Mouse (Mus musculus): ENCODE measurements around the gene Nsf. TPM values are rescaled to one million over a fixed set of nuclear protein-coding genes. Genes with fewer than 3 reads are reported as not detected.

Gene Nsf
- polyA plus RNA-seq, 1 experiment from 2014 or later = 30.5 TPM

- H3K4me2 ChIP-seq = no peak overlapping the region
- no peak for ATAC-seq (replicated peaks; ENCODE audit: insufficient number of reproducible peaks, low FRiP score, low TSS enrichment)
- no peaks in the 10 kb centered on the region for H3K4me1 ChIP-seq (ENCODE audit: control insufficient read depth, insufficient read depth, low read length)
- no peak overlapping the region for H3K4me3 ChIP-seq (ENCODE audit: low read depth, low read length)
- no peak overlapping the region for H3K27ac ChIP-seq (ENCODE audit: low read depth, low read length)
- no peak overlapping the region for H3K9ac ChIP-seq (ENCODE audit: low read depth, low read length)
- no peaks in the 10 kb centered on the region for H3K27me3 ChIP-seq (ENCODE audit: control insufficient read depth, insufficient read depth, low read length)
- WGBS (ENCODE audit: insufficient replicate concordance) = 33% methylated on average over 8 of the region's 8 CpGs
- no peaks in the 10 kb centered on the region for H3K9me3 ChIP-seq (replicated peaks; ENCODE audit: control insufficient read depth, low read length)
- peaks cover 6% of the 10 kb centered on the region; the same call in 1 of the 2 replicates for H3K36me3 ChIP-seq (ENCODE audit: control insufficient read depth, insufficient read depth, low read length)
Measured at GRCm38 (mm10) chr11:103987423-103987822, 33.6 kb upstream of the Nsf start.

GRCm38 (mm10) chr11:103984067-103984466, 30.2 kb upstream of the Nsf start:
- Histone ChIP-seq H3K36me3 (ENCODE audit: control insufficient read depth, insufficient read depth, low read length) (peaks cover 6% of the 10 kb centered on the region; the same call in 1 of the 2 replicates), H3K4me2 (no peak overlapping the region), H3K4me3 (ENCODE audit: low read depth, low read length) (no peak overlapping the region), H3K9ac (ENCODE audit: low read depth, low read length) (no peak overlapping the region), H3K9me3 (replicated peaks; ENCODE audit: control insufficient read depth, low read length) (no peaks in the 10 kb centered on the region), H3K4me1 (ENCODE audit: control insufficient read depth, insufficient read depth, low read length) (peaks cover 6% of the 10 kb centered on the region; the same call in 1 of the 2 replicates), H3K27ac (ENCODE audit: low read depth, low read length) (no peak overlapping the region), H3K27me3 (ENCODE audit: control insufficient read depth, insufficient read depth, low read length) (no peaks in the 10 kb centered on the region)
- 43% methylated on average over 5 of the region's 5 CpGs for WGBS (ENCODE audit: insufficient replicate concordance)
- no peak for ATAC-seq (replicated peaks; ENCODE audit: insufficient number of reproducible peaks, low FRiP score, low TSS enrichment)

GRCm38 (mm10) chr11:103981826-103982225, 28.0 kb upstream of the Nsf start:
- no peaks in the 10 kb centered on the region for H3K27me3 ChIP-seq (ENCODE audit: control insufficient read depth, insufficient read depth, low read length)
- WGBS (ENCODE audit: insufficient replicate concordance) = 77% methylated on average over 5 of the region's 5 CpGs
- peaks cover 6% of the 10 kb centered on the region; the same call in 1 of the 2 replicates for H3K4me1 ChIP-seq (ENCODE audit: control insufficient read depth, insufficient read depth, low read length)
- H3K9me3 ChIP-seq (replicated peaks; ENCODE audit: control insufficient read depth, low read length) = no peaks in the 10 kb centered on the region
- H3K4me3 ChIP-seq (ENCODE audit: low read depth, low read length) = no peak overlapping the region
- peaks cover 10% of the 10 kb centered on the region; the same call in 1 of the 2 replicates for H3K36me3 ChIP-seq (ENCODE audit: control insufficient read depth, insufficient read depth, low read length)
- no peak overlapping the region for H3K9ac ChIP-seq (ENCODE audit: low read depth, low read length)
- ATAC-seq (replicated peaks; ENCODE audit: insufficient number of reproducible peaks, low FRiP score, low TSS enrichment) = no peak
- no peak overlapping the region for H3K4me2 ChIP-seq
- no peak overlapping the region for H3K27ac ChIP-seq (ENCODE audit: low read depth, low read length)

GRCm38 (mm10) chr11:103979381-103979780, 25.5 kb upstream of the Nsf start:
- H3K27me3 ChIP-seq (ENCODE audit: control insufficient read depth, insufficient read depth, low read length) = no peaks in the 10 kb centered on the region
- H3K4me1 ChIP-seq (ENCODE audit: control insufficient read depth, insufficient read depth, low read length) = peaks cover 6% of the 10 kb centered on the region; the same call in 1 of the 2 replicates
- H3K27ac ChIP-seq (ENCODE audit: low read depth, low read length) = 0 out of 2 replicates have a peak overlapping the region, but pooled peaks have one; percentile 29
- no peak for ATAC-seq (replicated peaks; ENCODE audit: insufficient number of reproducible peaks, low FRiP score, low TSS enrichment)
- peaks cover 13% of the 10 kb centered on the region; the same call in 1 of the 2 replicates for H3K36me3 ChIP-seq (ENCODE audit: control insufficient read depth, insufficient read depth, low read length)
- no peak overlapping the region for H3K4me3 ChIP-seq (ENCODE audit: low read depth, low read length)
- WGBS (ENCODE audit: insufficient replicate concordance) = 66% methylated on average over 4 of the region's 4 CpGs
- H3K9ac ChIP-seq (ENCODE audit: low read depth, low read length) = no peak overlapping the region
- no peak overlapping the region for H3K4me2 ChIP-seq
- H3K9me3 ChIP-seq (replicated peaks; ENCODE audit: control insufficient read depth, low read length) = no peaks in the 10 kb centered on the region

GRCm38 (mm10) chr11:103970876-103971275, 17.0 kb upstream of the Nsf start:
- Histone ChIP-seq H3K9ac (ENCODE audit: low read depth, low read length) (no peak overlapping the region), H3K27me3 (ENCODE audit: control insufficient read depth, insufficient read depth, low read length) (no peaks in the 10 kb centered on the region), H3K4me2 (no peak overlapping the region), H3K4me3 (ENCODE audit: low read depth, low read length) (no peak overlapping the region), H3K36me3 (ENCODE audit: control insufficient read depth, insufficient read depth, low read length) (peaks cover 8% of the 10 kb centered on the region; the same call in 1 of the 2 replicates), H3K27ac (ENCODE audit: low read depth, low read length) (no peak overlapping the region), H3K9me3 (replicated peaks; ENCODE audit: control insufficient read depth, low read length) (no peaks in the 10 kb centered on the region), H3K4me1 (ENCODE audit: control insufficient read depth, insufficient read depth, low read length) (peaks cover 4% of the 10 kb centered on the region; the same call in 1 of the 2 replicates)
- WGBS (ENCODE audit: insufficient replicate concordance) = 84% methylated on average over 3 of the region's 3 CpGs
- ATAC-seq (replicated peaks; ENCODE audit: insufficient number of reproducible peaks, low FRiP score, low TSS enrichment) = no peak

- Histone ChIP-seq H3K4me3 (ENCODE audit: low read depth, low read length) (no peak overlapping the region), H3K4me2 (no peak overlapping the region), H3K36me3 (ENCODE audit: control insufficient read depth, insufficient read depth, low read length) (peaks cover 5% of the 10 kb centered on the region; the same call in 1 of the 2 replicates), H3K4me1 (ENCODE audit: control insufficient read depth, insufficient read depth, low read length) (peaks cover 4% of the 10 kb centered on the region; the same call in 1 of the 2 replicates), H3K9me3 (replicated peaks; ENCODE audit: control insufficient read depth, low read length) (no peaks in the 10 kb centered on the region), H3K9ac (ENCODE audit: low read depth, low read length) (no peak overlapping the region), H3K27ac (ENCODE audit: low read depth, low read length) (no peak overlapping the region), H3K27me3 (ENCODE audit: control insufficient read depth, insufficient read depth, low read length) (no peaks in the 10 kb centered on the region)
- no peak for ATAC-seq (replicated peaks; ENCODE audit: insufficient number of reproducible peaks, low FRiP score, low TSS enrichment)
- WGBS (ENCODE audit: insufficient replicate concordance) = 90% methylated on average over 5 of the region's 5 CpGs
Measured at GRCm38 (mm10) chr11:103969278-103969677, 15.4 kb upstream of the Nsf start.

GRCm38 (mm10) chr11:103967106-103967735, 13.4 kb upstream of the Nsf start:
- 1% methylated on average over 20 of the region's 20 CpGs for WGBS (ENCODE audit: insufficient replicate concordance)
- no peaks in the 10 kb centered on the region for H3K9me3 ChIP-seq (replicated peaks; ENCODE audit: control insufficient read depth, low read length)
- H3K4me1 ChIP-seq (ENCODE audit: control insufficient read depth, insufficient read depth, low read length) = peaks cover 4% of the 10 kb centered on the region; the same call in 1 of the 2 replicates
- no peak for ATAC-seq (replicated peaks; ENCODE audit: insufficient number of reproducible peaks, low FRiP score, low TSS enrichment)
- peak overlapping the region; percentile 85 for H3K4me2 ChIP-seq
- peak overlapping the region; percentile 83 for H3K9ac ChIP-seq (ENCODE audit: low read depth, low read length)
- H3K27me3 ChIP-seq (ENCODE audit: control insufficient read depth, insufficient read depth, low read length) = no peaks in the 10 kb centered on the region
- H3K27ac ChIP-seq (ENCODE audit: low read depth, low read length) = peak overlapping the region; percentile 93
- no peaks in the 10 kb centered on the region; the same call in 1 of the 2 replicates for H3K36me3 ChIP-seq (ENCODE audit: control insufficient read depth, insufficient read depth, low read length)
- peak overlapping the region; percentile 71 for H3K4me3 ChIP-seq (ENCODE audit: low read depth, low read length)

GRCm38 (mm10) chr11:103956866-103957265, 3.0 kb upstream of the Nsf start:
- no peak overlapping the region for H3K9ac ChIP-seq (ENCODE audit: low read depth, low read length)
- no peak for ATAC-seq (replicated peaks; ENCODE audit: insufficient number of reproducible peaks, low FRiP score, low TSS enrichment)
- no peaks in the 10 kb centered on the region for H3K9me3 ChIP-seq (replicated peaks; ENCODE audit: control insufficient read depth, low read length)

More at GRCm38 (mm10) chr11:103956866-103957265, 3.0 kb upstream of the Nsf start:
- Histone ChIP-seq H3K4me2 (no peak overlapping the region), H3K4me1 (ENCODE audit: control insufficient read depth, insufficient read depth, low read length) (peaks cover 5% of the 10 kb centered on the region; the same call in 1 of the 2 replicates), H3K27ac (ENCODE audit: low read depth, low read length) (no peak overlapping the region), H3K27me3 (ENCODE audit: control insufficient read depth, insufficient read depth, low read length) (no peaks in the 10 kb centered on the region), H3K36me3 (ENCODE audit: control insufficient read depth, insufficient read depth, low read length) (no peaks in the 10 kb centered on the region), H3K4me3 (ENCODE audit: low read depth, low read length) (no peak overlapping the region)
- WGBS (ENCODE audit: insufficient replicate concordance) = 78% methylated on average over 4 of the region's 4 CpGs

Measured in heart, embryonic 11.5 days (tissue).